Mouse (Mus musculus) erythroblast, embryonic 14.5 days (primary cell): ENCODE results near the gene Gm21954.

ENCODE experiments used
- GATA1 ChIP-seq: IDR thresholded peaks from 2 replicates; pipeline ENCODE4 v1.6.1; 2012; ENCODE audit warnings: low read length, inconsistent platforms, mixed read lengths
- TAL1 ChIP-seq: IDR thresholded peaks from 3 replicates; pipeline ENCODE4 v1.6.1; 2012; ENCODE audit warnings: low read length, inconsistent platforms, mixed read lengths

- TF ChIP-seq GATA1 (no peak), TAL1 (no peak)
These were observed 7.8 kb downstream of the Gm21954 start for GRCm38 (mm10) chr3:55464226-55464625.
